Mouse (Mus musculus): ENCODE measurements around the gene Tecpr2. TPM values are rescaled to one million over a fixed set of nuclear protein-coding genes. Genes with fewer than 3 reads are reported as not detected.

The Tecpr2 gene
- polyA plus RNA-seq, 1 experiment from 2014 or later, result 4.2 TPM

- Histone ChIP-seq H3K36me3 (ENCODE audit: control insufficient read depth, insufficient read depth, low read length) (no peaks in the 10 kb centered on the region), H3K9me3 (replicated peaks; ENCODE audit: control insufficient read depth, low read length) (peaks cover 11% of the 10 kb centered on the region; the same call in 1 of the 2 replicates), H3K4me2 (ENCODE audit: low read depth, low read length) (no peak overlapping the region), H3K4me1 (ENCODE audit: control insufficient read depth, insufficient read depth, low read length) (peaks cover 11% of the 10 kb centered on the region), H3K27ac (ENCODE audit: low read length) (no peak overlapping the region), H3K4me3 (replicated peaks; ENCODE audit: low read length) (no peak overlapping the region), H3K27me3 (ENCODE audit: control insufficient read depth, insufficient read depth, low read length) (no peaks in the 10 kb centered on the region), H3K9ac (ENCODE audit: low read length) (no peak overlapping the region)
- ATAC-seq (ENCODE audit: insufficient read depth, low FRiP score), result no peak
- WGBS, result 32% methylated on average over 12 of the region's 12 CpGs
Measured at GRCm38 (mm10) chr12:110994666-110995065, 105.6 kb downstream of the Tecpr2 start.

- Histone ChIP-seq H3K4me1 (ENCODE audit: control insufficient read depth, insufficient read depth, low read length) (no peaks in the 10 kb centered on the region), H3K36me3 (ENCODE audit: control insufficient read depth, insufficient read depth, low read length) (no peaks in the 10 kb centered on the region), H3K27me3 (ENCODE audit: control insufficient read depth, insufficient read depth, low read length) (no peaks in the 10 kb centered on the region), H3K9me3 (replicated peaks; ENCODE audit: control insufficient read depth, low read length) (peaks cover 11% of the 10 kb centered on the region; the same call in 1 of the 2 replicates), H3K4me3 (replicated peaks; ENCODE audit: low read length) (no peak overlapping the region), H3K4me2 (ENCODE audit: low read depth, low read length) (no peak overlapping the region), H3K27ac (ENCODE audit: low read length) (no peak overlapping the region), H3K9ac (ENCODE audit: low read length) (no peak overlapping the region)
- WGBS, result 95% methylated on average over 11 of the region's 11 CpGs
- no peak for ATAC-seq (ENCODE audit: insufficient read depth, low FRiP score)
Measured at GRCm38 (mm10) chr12:110998092-110998491, 109.0 kb downstream of the Tecpr2 start.

- no peak overlapping the region for H3K9ac ChIP-seq (ENCODE audit: low read length)
- H3K4me3 ChIP-seq (replicated peaks; ENCODE audit: low read length), result no peak overlapping the region
- H3K4me1 ChIP-seq (ENCODE audit: control insufficient read depth, insufficient read depth, low read length), result no peaks in the 10 kb centered on the region
- no peaks in the 10 kb centered on the region for H3K27me3 ChIP-seq (ENCODE audit: control insufficient read depth, insufficient read depth, low read length)
- H3K4me2 ChIP-seq (ENCODE audit: low read depth, low read length), result no peak overlapping the region
- H3K9me3 ChIP-seq (replicated peaks; ENCODE audit: control insufficient read depth, low read length), result peaks cover 11% of the 10 kb centered on the region; the same call in 1 of the 2 replicates
- no peak for ATAC-seq (ENCODE audit: insufficient read depth, low FRiP score)
- WGBS, result 74% methylated on average over 2 of the region's 2 CpGs
- no peak overlapping the region for H3K27ac ChIP-seq (ENCODE audit: low read length)
- no peaks in the 10 kb centered on the region for H3K36me3 ChIP-seq (ENCODE audit: control insufficient read depth, insufficient read depth, low read length)
Measured at GRCm38 (mm10) chr12:110999820-111000219, 110.8 kb downstream of the Tecpr2 start.

GRCm38 (mm10) chr12:111000956-111001355 lies 111.9 kb downstream of the Tecpr2 start:
- Histone ChIP-seq H3K27me3 (ENCODE audit: control insufficient read depth, insufficient read depth, low read length) (no peaks in the 10 kb centered on the region), H3K36me3 (ENCODE audit: control insufficient read depth, insufficient read depth, low read length) (no peaks in the 10 kb centered on the region), H3K9me3 (replicated peaks; ENCODE audit: control insufficient read depth, low read length) (peaks cover 11% of the 10 kb centered on the region; the same call in 1 of the 2 replicates), H3K9ac (ENCODE audit: low read length) (no peak overlapping the region), H3K27ac (ENCODE audit: low read length) (no peak overlapping the region), H3K4me3 (replicated peaks; ENCODE audit: low read length) (no peak overlapping the region), H3K4me2 (ENCODE audit: low read depth, low read length) (no peak overlapping the region), H3K4me1 (ENCODE audit: control insufficient read depth, insufficient read depth, low read length) (peaks cover 2% of the 10 kb centered on the region)
- ATAC-seq (ENCODE audit: insufficient read depth, low FRiP score), result no peak
- 93% methylated on average over 7 of the region's 7 CpGs for WGBS

GRCm38 (mm10) chr12:111004142-111004541 lies 115.1 kb downstream of the Tecpr2 start:
- H3K27ac ChIP-seq (ENCODE audit: low read length), result no peak overlapping the region
- WGBS, result 72% methylated on average over 9 of the region's 9 CpGs
- no peaks in the 10 kb centered on the region for H3K36me3 ChIP-seq (ENCODE audit: control insufficient read depth, insufficient read depth, low read length)
- no peak for ATAC-seq (ENCODE audit: insufficient read depth, low FRiP score)
- no peaks in the 10 kb centered on the region for H3K27me3 ChIP-seq (ENCODE audit: control insufficient read depth, insufficient read depth, low read length)
- H3K4me2 ChIP-seq (ENCODE audit: low read depth, low read length), result no peak overlapping the region
- peaks cover under 1% of the 10 kb centered on the region; the same call in 1 of the 2 replicates for H3K9me3 ChIP-seq (replicated peaks; ENCODE audit: control insufficient read depth, low read length)
- peaks cover 32% of the 10 kb centered on the region for H3K4me1 ChIP-seq (ENCODE audit: control insufficient read depth, insufficient read depth, low read length)
- H3K9ac ChIP-seq (ENCODE audit: low read length), result no peak overlapping the region
- H3K4me3 ChIP-seq (replicated peaks; ENCODE audit: low read length), result no peak overlapping the region

- no peaks in the 10 kb centered on the region for H3K9me3 ChIP-seq (replicated peaks; ENCODE audit: control insufficient read depth, low read length)
- H3K9ac ChIP-seq (ENCODE audit: low read length), result no peak overlapping the region
- H3K27me3 ChIP-seq (ENCODE audit: control insufficient read depth, insufficient read depth, low read length), result no peaks in the 10 kb centered on the region
- H3K36me3 ChIP-seq (ENCODE audit: control insufficient read depth, insufficient read depth, low read length), result no peaks in the 10 kb centered on the region
- no peak overlapping the region for H3K4me3 ChIP-seq (replicated peaks; ENCODE audit: low read length)
- H3K4me1 ChIP-seq (ENCODE audit: control insufficient read depth, insufficient read depth, low read length), result peaks cover 40% of the 10 kb centered on the region
- H3K27ac ChIP-seq (ENCODE audit: low read length), result peak overlapping the region; percentile 90
- ATAC-seq (ENCODE audit: insufficient read depth, low FRiP score), result peak; percentile 15; the same call in 1 of the 2 replicates
- WGBS, result 48% methylated on average over 6 of the region's 6 CpGs
- H3K4me2 ChIP-seq (ENCODE audit: low read depth, low read length), result 0 out of 2 replicates have a peak overlapping the region, but pooled peaks have one; percentile 16
Measured at GRCm38 (mm10) chr12:111005803-111006202, 116.7 kb downstream of the Tecpr2 start.

- peak; percentile 16; the same call in 1 of the 2 replicates for ATAC-seq (ENCODE audit: insufficient read depth, low FRiP score)
- Histone ChIP-seq H3K27ac (ENCODE audit: low read length) (peak overlapping the region; percentile 90), H3K27me3 (ENCODE audit: control insufficient read depth, insufficient read depth, low read length) (no peaks in the 10 kb centered on the region)
Measured at GRCm38 (mm10) chr12:111006339-111006738, 117.3 kb downstream of the Tecpr2 start.

GRCm38 (mm10) chr12:111007134-111008103 lies 118.4 kb downstream of the Tecpr2 start:
- no peaks in the 10 kb centered on the region for H3K36me3 ChIP-seq (ENCODE audit: control insufficient read depth, insufficient read depth, low read length)
- no peaks in the 10 kb centered on the region; the same call in 1 of the 2 replicates for H3K9me3 ChIP-seq (replicated peaks; ENCODE audit: control insufficient read depth, low read length)
- H3K27me3 ChIP-seq (ENCODE audit: control insufficient read depth, insufficient read depth, low read length), result no peaks in the 10 kb centered on the region
- ATAC-seq (ENCODE audit: insufficient read depth, low FRiP score), result peak; percentile 81
- peak overlapping the region; percentile 46 for H3K9ac ChIP-seq (ENCODE audit: low read length)
- WGBS, result 54% methylated on average over 14 of the region's 14 CpGs
- no peak overlapping the region for H3K4me3 ChIP-seq (replicated peaks; ENCODE audit: low read length)
- H3K4me1 ChIP-seq (ENCODE audit: control insufficient read depth, insufficient read depth, low read length), result peaks cover 40% of the 10 kb centered on the region
- peak overlapping the region; percentile 90 for H3K27ac ChIP-seq (ENCODE audit: low read length)
- H3K4me2 ChIP-seq (ENCODE audit: low read depth, low read length), result no peak overlapping the region; the same call in 1 of the 2 replicates

More at GRCm38 (mm10) chr12:111006339-111006738, 117.3 kb downstream of the Tecpr2 start:
- no peaks in the 10 kb centered on the region for H3K9me3 ChIP-seq (replicated peaks; ENCODE audit: control insufficient read depth, low read length)
- H3K36me3 ChIP-seq (ENCODE audit: control insufficient read depth, insufficient read depth, low read length), result no peaks in the 10 kb centered on the region
- peak overlapping the region; percentile 46 for H3K9ac ChIP-seq (ENCODE audit: low read length)
- 34% methylated on average over 5 of the region's 5 CpGs for WGBS
- no peak overlapping the region for H3K4me2 ChIP-seq (ENCODE audit: low read depth, low read length)
- peaks cover 40% of the 10 kb centered on the region for H3K4me1 ChIP-seq (ENCODE audit: control insufficient read depth, insufficient read depth, low read length)
- H3K4me3 ChIP-seq (replicated peaks; ENCODE audit: low read length), result no peak overlapping the region
